Mouse (Mus musculus): ENCODE results near the gene Alcam.
A peak's percentile ranks its signal among the peaks of the same experiment; 100 is the strongest.

Gene Alcam

GRCm38 (mm10) chr16:52368521-52368920, 85.4 kb downstream of the Alcam start:
- no peak for DNase-seq (ENCODE audit: low read depth)

- DNase-seq (ENCODE audit: low read depth), result no peak
These were observed 87.0 kb downstream of the Alcam start for GRCm38 (mm10) chr16:52366915-52367314.

- DNase-seq (ENCODE audit: low read depth), result no peak
These were observed 89.8 kb downstream of the Alcam start for GRCm38 (mm10) chr16:52363944-52364511.

GRCm38 (mm10) chr16:52343467-52344033, 110.3 kb downstream of the Alcam start:
- DNase-seq (ENCODE audit: low read depth), result no peak

GRCm38 (mm10) chr16:52342694-52343466, 111.0 kb downstream of the Alcam start:
- DNase-seq (ENCODE audit: low read depth), result no peak

- no peak for DNase-seq (ENCODE audit: low read depth)
These were observed 119.8 kb downstream of the Alcam start for GRCm38 (mm10) chr16:52334084-52334483.

- no peak for DNase-seq (ENCODE audit: low read depth)
These were observed 120.2 kb downstream of the Alcam start for GRCm38 (mm10) chr16:52333631-52334030.

GRCm38 (mm10) chr16:52331341-52331830, 122.5 kb downstream of the Alcam start:
- no peak for DNase-seq (ENCODE audit: low read depth)

GRCm38 (mm10) chr16:52329420-52329819, 124.5 kb downstream of the Alcam start:
- DNase-seq (ENCODE audit: low read depth), result no peak

- DNase-seq (ENCODE audit: low read depth), result no peak
These were observed 134.6 kb downstream of the Alcam start for GRCm38 (mm10) chr16:52319229-52319628.

- DNase-seq (ENCODE audit: low read depth), result peak; percentile 77
These were observed 142.8 kb downstream of the Alcam start for GRCm38 (mm10) chr16:52311073-52311472.

GRCm38 (mm10) chr16:52307016-52307415, 146.9 kb downstream of the Alcam start:
- no peak for DNase-seq (ENCODE audit: low read depth)

- DNase-seq (ENCODE audit: low read depth), result no peak
These were observed 150.4 kb downstream of the Alcam start for GRCm38 (mm10) chr16:52303532-52303902.

GRCm38 (mm10) chr16:52302790-52303531, 150.9 kb downstream of the Alcam start:
- DNase-seq (ENCODE audit: low read depth), result no peak

GRCm38 (mm10) chr16:52301730-52302129, 152.1 kb downstream of the Alcam start:
- no peak for DNase-seq (ENCODE audit: low read depth)

GRCm38 (mm10) chr16:52296376-52296775, 157.5 kb downstream of the Alcam start:
- DNase-seq (ENCODE audit: low read depth), result no peak

GRCm38 (mm10) chr16:52295535-52295934, 158.3 kb downstream of the Alcam start:
- DNase-seq (ENCODE audit: low read depth), result no peak

- peak; percentile 18 for DNase-seq (ENCODE audit: low read depth)
These were observed 161.3 kb downstream of the Alcam start for GRCm38 (mm10) chr16:52292440-52293048.

GRCm38 (mm10) chr16:52280186-52280585, 173.7 kb downstream of the Alcam start:
- no peak for DNase-seq (ENCODE audit: low read depth)

- DNase-seq (ENCODE audit: low read depth), result no peak
These were observed 188.8 kb downstream of the Alcam start for GRCm38 (mm10) chr16:52265066-52265465.

- DNase-seq (ENCODE audit: low read depth), result no peak
These were observed 190.1 kb downstream of the Alcam start for GRCm38 (mm10) chr16:52263751-52264150.

- no peak for DNase-seq (ENCODE audit: low read depth)
These were observed 191.3 kb downstream of the Alcam start for GRCm38 (mm10) chr16:52262582-52262981.
